7 mouse cellular contexts compared by ENCODE assay signal in the genomic region with DNA sequence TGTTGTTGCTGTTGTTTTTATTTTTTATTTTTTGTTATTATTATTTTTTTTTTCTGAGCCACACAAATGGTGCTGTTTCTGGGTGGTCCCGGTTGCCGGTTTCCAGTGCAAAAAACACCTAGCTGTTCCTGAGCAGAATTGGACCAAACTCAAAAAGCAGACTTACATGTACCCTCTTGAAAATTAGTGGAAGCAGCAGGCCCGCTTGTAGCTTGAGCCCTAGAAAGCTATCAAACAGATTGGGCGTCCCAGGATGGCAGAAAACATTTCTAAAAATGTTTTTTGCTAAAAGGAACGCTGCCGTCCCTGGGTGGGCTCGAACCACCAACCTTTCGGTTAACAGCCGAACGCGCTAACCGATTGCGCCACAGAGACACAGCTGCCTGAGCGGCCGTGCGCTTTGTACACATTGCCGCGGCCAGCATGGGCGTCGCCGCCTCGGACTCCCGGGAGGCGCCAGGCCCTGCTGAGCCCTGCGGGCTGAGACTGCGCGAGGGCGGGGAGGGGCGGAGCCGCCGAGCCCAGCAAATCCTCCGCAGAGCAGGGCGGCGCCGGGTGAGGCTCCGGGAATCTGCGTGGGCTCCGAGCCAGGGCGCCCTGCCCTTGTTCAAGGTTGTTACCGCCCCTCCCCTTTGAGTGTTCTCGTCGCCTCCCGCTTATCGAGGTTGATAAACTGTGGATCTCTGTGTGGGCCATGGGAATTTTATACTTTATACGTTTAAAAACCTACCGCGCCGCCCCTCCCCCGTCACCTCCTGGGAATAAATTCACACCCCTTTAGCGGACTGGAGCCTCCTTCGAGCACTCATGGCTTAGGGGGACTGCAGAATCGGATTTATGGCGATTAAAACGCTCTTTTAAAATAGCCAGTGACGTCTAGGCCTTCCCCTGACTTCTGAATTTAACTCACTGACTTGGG. TPM values are rescaled to one million over a fixed set of nuclear protein-coding genes. Genes with fewer than 3 reads are reported as not detected.
A peak's percentile ranks its signal among the peaks of the same experiment; 100 is the strongest.
DNase-seq lines count a peak whose midpoint lies in the region; ATAC-seq lines count a peak whose summit lies in the region.

No protein-coding gene starts in this region.

- ATAC-seq in intestine, embryonic 16.5 days, result peak; percentile 100
- peak; percentile 99 for ATAC-seq in midbrain, embryonic 11.5 days (ENCODE audit: low FRiP score)

- peak overlapping the region; percentile 49 for H3K4me2 ChIP-seq in intestine, embryonic 16.5 days (ENCODE audit: low read depth, low read length)
- peak overlapping the region; percentile 42 for H3K4me2 ChIP-seq in midbrain, embryonic 11.5 days

- H3K9me3 ChIP-seq in intestine, embryonic 16.5 days (ENCODE audit: control insufficient read depth, low read length), result 0 out of 2 replicates have a peak, but pooled peaks cover 2% of the 10 kb centered on the region
- H3K9me3 ChIP-seq in midbrain, embryonic 11.5 days (ENCODE audit: control insufficient read depth, low read length), result no peaks in the 10 kb centered on the region

- H3K27me3 ChIP-seq in intestine, embryonic 16.5 days (replicated peaks; ENCODE audit: control insufficient read depth, insufficient read depth, low read length), result no peaks in the 10 kb centered on the region
- no peaks in the 10 kb centered on the region for H3K27me3 ChIP-seq in midbrain, embryonic 11.5 days (ENCODE audit: control insufficient read depth, insufficient read depth, low read length)

- H3K4me1 ChIP-seq in intestine, embryonic 16.5 days (ENCODE audit: control insufficient read depth, insufficient read depth, low read length), result peaks cover 7% of the 10 kb centered on the region
- peaks cover 11% of the 10 kb centered on the region for H3K4me1 ChIP-seq in midbrain, embryonic 11.5 days (ENCODE audit: control insufficient read depth, insufficient read depth, low read length)

- H3K9ac ChIP-seq in intestine, embryonic 16.5 days (ENCODE audit: low read depth, low read length), result peak overlapping the region; percentile 69
- H3K9ac ChIP-seq in midbrain, embryonic 11.5 days (ENCODE audit: low read length), result peak overlapping the region; percentile 68

- intact Hi-C loops in left cerebral cortex, postnatal 36 days (cut with DNase I), result loop anchor here (1.0 to 2.0 kb wide), 2 partner anchors 45 to 176 kb away; partner anchors contain the start of genes Hmgb1 and Uspl1

- peak; percentile 98 for DNase-seq in adrenal gland, adult 8-10 months
- DNase-seq in embryo, embryonic 9.5 days (ENCODE audit: extremely low spot score), result peak; percentile 100
- peak; percentile 98 to 99 for DNase-seq in gastrocnemius, postnatal 4 days (ENCODE audit: low spot score in 2 of 2)
- DNase-seq in left cerebral cortex, postnatal 36 days (ENCODE audit: low spot score in 2 of 2), result peak; percentile 99
- peak; percentile 100 for DNase-seq in midbrain, embryonic 11.5 days (ENCODE audit: low spot score, missing footprints)
- peak; percentile 99 for DNase-seq in skeletal muscle tissue, adult 2 months (ENCODE audit: low read depth, low spot score)

- 2% methylated on average over 55 of the region's 55 CpGs for WGBS in intestine, embryonic 16.5 days
- WGBS in midbrain, embryonic 11.5 days, result 3% methylated on average over 55 of the region's 55 CpGs

- H3K27ac ChIP-seq in intestine, embryonic 16.5 days (ENCODE audit: low read length), result peak overlapping the region; percentile 83
- H3K27ac ChIP-seq in midbrain, embryonic 11.5 days (ENCODE audit: low read depth, low read length), result peak overlapping the region; percentile 74

- no peaks in the 10 kb centered on the region for H3K36me3 ChIP-seq in intestine, embryonic 16.5 days (ENCODE audit: control insufficient read depth, insufficient read depth, low read length)
- no peaks in the 10 kb centered on the region for H3K36me3 ChIP-seq in midbrain, embryonic 11.5 days (ENCODE audit: control insufficient read depth, insufficient read depth, low read length)

- peak overlapping the region; percentile 52 for H3K4me3 ChIP-seq in intestine, embryonic 16.5 days (ENCODE audit: low read length)
- H3K4me3 ChIP-seq in midbrain, embryonic 11.5 days (ENCODE audit: low read depth, low read length), result peak overlapping the region; percentile 43

RNA-seq across cellular contexts. Expression of gene Alox5ap, which starts 35.6 kb away (rescaled TPM):
- 10 to 100 TPM; 14.1 to 24.7 (median 21.0) TPM for total RNA-seq in adrenal gland, adult 8-10 months (2022)
- 10 to 100 TPM in 1 of 2 experiments, 1 to 10 TPM in 1; 7.9 to 17.8 TPM for total RNA-seq in gastrocnemius, postnatal 4 days (2021)
- 11.2 and 11.4 TPM in 2 replicates for polyA plus RNA-seq in intestine, embryonic 16.5 days (2015; fragmentation: Nextera tagmentation; extraction: Ambion mirVana)
- total RNA-seq in left cerebral cortex, postnatal 36 days (2021), result 10 to 100 TPM; 12.5 to 14.2 TPM
- 6.3 and 9.3 TPM in 2 replicates for polyA plus RNA-seq in midbrain, embryonic 11.5 days (2014; fragmentation: Nextera tagmentation; extraction: Ambion mirVana)

RNA-seq across cellular contexts. Expression of gene Hmgb1, which starts 44.7 kb away (rescaled TPM):
- total RNA-seq in adrenal gland, adult 8-10 months (2022), result 100 to 1,000 TPM; 138 to 162 (median 149) TPM
- total RNA-seq in gastrocnemius, postnatal 4 days (2021), result 100 to 1,000 TPM; 233 to 278 TPM
- polyA plus RNA-seq in intestine, embryonic 16.5 days (2015; fragmentation: Nextera tagmentation; extraction: Ambion mirVana), result 780 and 921 TPM in 2 replicates
- 100 to 1,000 TPM; 122 to 123 TPM for total RNA-seq in left cerebral cortex, postnatal 36 days (2021)
- polyA plus RNA-seq in midbrain, embryonic 11.5 days (2014; fragmentation: Nextera tagmentation; extraction: Ambion mirVana), result 1,896 and 1,979 TPM in 2 replicates

RNA-seq across cellular contexts. Expression of gene Uspl1, which starts 44.8 kb away (rescaled TPM):
- 10 to 100 TPM; 34.8 to 44.1 (median 37.0) TPM for total RNA-seq in adrenal gland, adult 8-10 months (2022)
- total RNA-seq in gastrocnemius, postnatal 4 days (2021), result 10 to 100 TPM; 27.4 to 32.3 TPM
- polyA plus RNA-seq in intestine, embryonic 16.5 days (2015; fragmentation: Nextera tagmentation; extraction: Ambion mirVana), result 31.1 and 31.3 TPM in 2 replicates
- total RNA-seq in left cerebral cortex, postnatal 36 days (2021), result 10 to 100 TPM; 38.5 to 43.6 TPM
- polyA plus RNA-seq in midbrain, embryonic 11.5 days (2014; fragmentation: Nextera tagmentation; extraction: Ambion mirVana), result 81.3 and 83.3 TPM in 2 replicates

Comparison
In these comparisons a context has a peak if more than half of its experiments do, and no peak if none do; other contexts are left out.
1. Peak in every context shown above with its lines: DNase-seq, ATAC-seq, H3K4me3 ChIP-seq and H3K27ac ChIP-seq.